Mouse (Mus musculus) cerebellum, postnatal 25 days (tissue): Measurements from ENCODE around the gene Padi4.

Experiments used
- DNase-seq, 2 experiments: peaks; one replicate each; pipeline ENCODE4 v3.0.0; 2021; ENCODE audit warnings: mixed read lengths in 2 of 2

Padi4 gene

GRCm38 (mm10) chr4:140731654-140732053, 42.4 kb downstream of the Padi4 start:
- no peak for DNase-seq

- DNase-seq: no peak
These were observed 47.1 kb downstream of the Padi4 start for GRCm38 (mm10) chr4:140726907-140727306.

- DNase-seq: no peak
These were observed 49.3 kb downstream of the Padi4 start for GRCm38 (mm10) chr4:140724739-140725138.

DNA sequence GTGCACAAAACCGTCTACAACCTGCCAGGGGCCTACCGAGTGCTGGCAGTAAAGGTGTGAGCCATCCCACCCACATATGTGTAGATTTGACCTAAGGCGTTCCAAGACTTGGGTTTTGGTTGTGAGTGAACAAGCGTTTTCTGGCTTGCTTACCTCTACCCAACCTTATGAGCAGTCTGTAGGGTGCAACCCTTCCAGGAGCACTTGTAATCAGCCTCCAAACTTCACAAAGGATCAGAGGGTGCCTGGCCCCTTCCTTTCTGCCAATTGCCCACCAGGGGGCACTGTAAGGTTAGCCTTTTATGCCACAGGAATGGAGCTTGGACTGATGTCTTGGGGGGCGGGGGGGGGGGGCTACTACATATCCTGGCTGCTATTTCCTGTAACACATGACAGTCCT, 50.2 kb downstream of the Padi4 start:
- DNase-seq: peak in 1 of 2 experiments; percentile 57

GRCm38 (mm10) chr4:140723192-140723591, 50.8 kb downstream of the Padi4 start:
- DNase-seq: no peak

DNA sequence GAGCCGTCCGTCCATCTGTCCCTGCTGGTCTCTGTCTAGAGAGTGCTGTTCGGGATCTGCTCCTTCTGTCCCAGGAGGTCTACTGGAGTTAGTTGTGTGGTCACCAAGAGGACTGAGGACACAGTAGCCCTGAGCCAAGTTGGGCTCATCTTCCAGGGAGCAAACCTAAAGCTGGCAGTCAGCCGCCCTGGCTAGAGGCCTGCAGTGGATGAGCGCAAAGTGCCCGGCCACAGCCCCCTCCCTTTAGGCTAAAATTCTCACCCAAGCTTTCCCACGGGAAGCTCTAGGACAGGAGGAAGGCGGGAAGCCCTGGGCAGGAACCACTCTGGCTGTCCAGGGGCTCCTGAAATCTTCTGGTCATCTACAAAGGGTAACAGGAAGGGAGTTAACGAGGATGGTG, 51.3 kb downstream of the Padi4 start:
- DNase-seq: no peak

- no peak for DNase-seq
These were observed 52.0 kb downstream of the Padi4 start for GRCm38 (mm10) chr4:140721968-140722490.

DNA sequence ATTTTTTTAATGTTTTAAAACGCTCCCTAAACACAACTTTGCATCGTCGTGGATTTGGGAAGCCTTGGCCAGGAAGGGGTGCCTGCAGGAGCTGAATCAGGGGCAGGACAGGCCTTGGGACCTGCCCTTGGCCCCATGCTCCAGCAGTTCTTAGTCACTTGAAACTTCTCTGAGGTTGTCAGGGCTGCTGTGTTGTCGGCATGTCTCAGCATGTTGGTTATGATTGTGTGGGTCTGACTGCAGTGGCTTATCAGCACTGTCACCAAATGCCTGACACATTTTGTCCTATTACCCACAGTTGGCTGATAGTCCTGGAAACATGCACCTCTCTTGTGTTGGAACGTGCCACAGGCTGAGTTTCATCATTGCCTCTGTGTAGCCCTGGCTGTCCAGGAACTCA, 53.9 kb downstream of the Padi4 start:
- no peak for DNase-seq

DNA sequence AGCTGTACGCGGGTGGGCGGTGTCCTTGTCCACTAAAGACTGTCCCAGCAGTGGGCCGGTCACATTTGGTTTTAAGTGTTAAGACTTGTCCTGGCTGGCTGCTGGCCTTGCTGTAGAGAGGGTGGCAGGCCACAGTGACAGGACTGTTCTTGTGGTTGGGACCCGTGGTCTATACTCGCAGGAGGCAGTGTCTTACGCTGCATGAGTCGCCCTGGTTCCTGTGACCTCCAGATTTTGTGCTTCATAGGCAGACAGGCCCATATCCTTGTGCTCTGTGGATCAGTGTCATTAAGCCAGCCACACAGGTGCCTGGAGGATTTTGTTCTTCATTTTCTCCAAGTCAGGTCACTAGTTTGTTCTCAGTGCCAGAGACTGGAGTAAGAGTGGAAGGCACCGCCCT, 55.6 kb downstream of the Padi4 start:
- no peak for DNase-seq

- no peak for DNase-seq
These were observed 57.0 kb downstream of the Padi4 start for GRCm38 (mm10) chr4:140716994-140717393.

DNA sequence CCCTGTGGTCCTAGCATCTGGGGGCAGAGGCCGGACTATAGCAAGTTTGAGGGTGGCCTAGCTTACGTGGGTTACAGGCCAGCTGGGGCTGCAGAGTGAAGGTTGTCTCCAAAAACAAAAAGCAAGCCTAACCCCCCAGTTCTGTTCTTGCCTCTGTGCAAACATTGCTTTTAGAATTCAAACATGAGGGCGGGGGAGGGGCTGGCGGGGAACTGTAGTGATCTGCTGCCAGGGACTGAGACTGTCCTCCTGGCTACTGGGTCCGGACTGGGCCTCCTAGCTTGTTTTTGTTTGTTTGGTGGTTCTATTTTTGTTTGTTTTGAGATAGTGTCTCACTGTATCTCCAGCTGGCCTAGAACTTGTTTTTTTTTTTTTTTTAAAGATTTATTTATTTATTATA, 59.5 kb downstream of the Padi4 start:
- DNase-seq: no peak

- DNase-seq: peak; percentile 98
These were observed 60.3 kb downstream of the Padi4 start for GRCm38 (mm10) chr4:140713480-140714365.

DNA sequence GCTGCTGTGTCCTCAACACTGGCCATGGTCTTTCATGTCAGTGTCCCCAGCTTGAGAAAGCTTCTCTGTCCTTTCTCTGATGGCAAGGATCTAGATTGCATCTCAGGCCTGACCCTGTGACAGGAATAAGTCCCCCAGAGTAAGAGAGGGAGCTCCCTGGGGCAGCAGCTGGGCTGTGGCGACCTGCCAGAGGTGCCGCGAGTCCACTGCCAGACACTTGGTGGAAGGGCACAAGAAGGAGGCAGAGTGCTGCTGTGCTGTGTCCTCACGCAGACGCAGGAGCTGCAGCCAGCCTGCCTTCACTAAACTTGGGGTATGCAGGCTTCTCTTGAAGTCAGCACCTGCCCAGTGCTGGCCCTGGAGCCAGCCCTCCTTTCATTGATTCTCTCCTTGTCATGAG, 62.7 kb downstream of the Padi4 start:
- no peak for DNase-seq

DNA sequence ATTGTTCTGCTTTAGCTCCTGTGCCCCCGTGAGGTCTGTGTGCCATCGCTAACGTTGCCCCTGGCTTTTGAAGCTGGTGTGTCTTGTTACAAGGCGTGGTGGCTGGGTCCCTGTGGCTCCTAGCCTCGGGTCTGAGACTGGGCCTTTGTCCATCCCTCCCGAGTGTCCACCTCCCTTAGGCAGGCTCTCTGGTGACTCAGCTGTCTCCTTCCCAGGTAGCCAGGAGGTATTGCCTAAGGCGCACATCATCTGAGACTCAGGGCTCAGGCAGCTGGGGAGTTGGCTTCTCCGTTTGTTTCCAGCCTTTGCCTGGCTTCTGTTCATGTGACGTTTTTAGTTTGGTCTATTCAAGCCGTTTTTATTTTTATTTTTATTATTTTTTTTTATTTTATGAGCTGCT, 63.3 kb downstream of the Padi4 start:
- no peak for DNase-seq

GRCm38 (mm10) chr4:140709617-140710016, 64.4 kb downstream of the Padi4 start:
- DNase-seq: no peak

DNA sequence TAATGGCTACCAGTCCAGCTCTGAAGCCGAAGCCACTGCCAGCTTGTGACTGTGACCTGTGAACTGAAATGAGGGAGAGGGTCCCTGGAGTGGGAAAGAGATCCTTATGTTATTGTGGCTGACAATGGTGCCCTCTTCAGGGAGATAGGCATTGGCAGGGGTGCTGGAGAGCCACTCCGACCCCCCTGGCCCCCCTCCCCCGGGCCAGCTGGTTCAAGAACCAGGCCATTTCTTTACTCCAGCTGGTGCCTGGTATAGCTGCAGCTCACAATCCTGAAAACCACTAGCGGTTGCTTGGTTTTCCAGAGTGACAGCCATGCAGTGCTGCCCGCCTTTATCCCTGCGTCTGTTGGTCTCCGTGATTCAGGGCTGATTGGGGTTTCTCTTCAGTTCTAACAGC, 64.9 kb downstream of the Padi4 start:
- DNase-seq: no peak

- DNase-seq: no peak
These were observed 65.6 kb downstream of the Padi4 start for GRCm38 (mm10) chr4:140708297-140708927.

GRCm38 (mm10) chr4:140707615-140708014, 66.4 kb downstream of the Padi4 start:
- no peak for DNase-seq

DNA sequence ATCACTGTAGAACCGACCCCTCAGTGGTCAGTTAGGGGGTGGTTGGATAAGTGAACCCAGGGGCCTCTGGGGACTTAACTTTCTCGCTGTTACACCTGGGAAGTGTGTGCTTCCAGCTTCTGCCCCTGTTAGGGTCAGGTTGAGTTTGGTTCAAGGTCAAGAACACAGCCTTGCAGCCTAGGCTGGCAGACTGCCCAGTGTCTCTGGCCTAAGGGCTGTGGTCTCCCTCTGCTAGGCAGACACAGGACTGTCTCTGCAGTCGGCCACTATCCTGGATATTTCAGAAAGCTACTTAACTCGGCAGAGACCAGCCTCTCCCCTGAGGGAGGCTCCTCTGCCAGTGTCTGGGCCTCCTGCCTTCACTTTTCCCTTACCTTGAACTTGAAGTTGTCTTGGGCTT, 69.9 kb downstream of the Padi4 start:
- no peak for DNase-seq

- DNase-seq: no peak
These were observed 70.4 kb downstream of the Padi4 start for GRCm38 (mm10) chr4:140703636-140704035.

DNA sequence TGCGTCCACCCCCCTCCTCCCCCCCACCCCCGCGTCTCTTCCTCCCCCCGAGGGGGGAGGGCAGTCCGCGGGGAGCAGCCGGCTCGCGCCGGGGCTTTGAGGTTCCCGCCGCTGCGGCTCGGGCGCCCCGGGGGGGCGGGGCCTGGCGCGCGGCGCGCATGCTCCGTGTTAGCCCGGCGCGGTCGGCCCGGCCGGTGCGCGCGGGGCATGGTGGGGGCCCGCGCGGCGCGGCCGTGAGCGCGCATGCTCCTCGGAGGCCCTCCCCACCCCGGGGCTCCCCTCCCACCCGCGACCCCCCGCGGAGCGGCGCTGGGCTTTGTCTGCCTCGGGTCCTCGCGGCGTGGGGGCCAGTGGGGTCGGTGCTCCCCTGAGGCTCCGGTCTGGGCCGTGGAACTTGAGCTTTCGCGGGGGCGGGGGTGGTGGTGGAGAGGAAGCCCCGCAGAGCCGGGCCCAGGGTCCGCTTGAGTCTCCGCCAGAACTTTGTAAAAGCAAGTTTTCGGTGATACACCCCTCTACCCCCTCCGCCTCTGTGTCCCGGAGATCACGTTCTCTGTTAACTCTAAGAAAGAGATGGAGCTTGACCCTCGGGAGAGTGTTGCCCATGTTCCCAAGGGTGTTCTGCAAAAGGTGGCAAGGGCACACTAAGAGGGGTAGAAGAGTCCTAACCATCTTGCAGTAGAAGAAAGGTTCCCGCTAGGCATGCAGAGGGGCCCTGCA, 71.3 kb downstream of the Padi4 start:
- DNase-seq: peak; percentile 86 to 93

DNA sequence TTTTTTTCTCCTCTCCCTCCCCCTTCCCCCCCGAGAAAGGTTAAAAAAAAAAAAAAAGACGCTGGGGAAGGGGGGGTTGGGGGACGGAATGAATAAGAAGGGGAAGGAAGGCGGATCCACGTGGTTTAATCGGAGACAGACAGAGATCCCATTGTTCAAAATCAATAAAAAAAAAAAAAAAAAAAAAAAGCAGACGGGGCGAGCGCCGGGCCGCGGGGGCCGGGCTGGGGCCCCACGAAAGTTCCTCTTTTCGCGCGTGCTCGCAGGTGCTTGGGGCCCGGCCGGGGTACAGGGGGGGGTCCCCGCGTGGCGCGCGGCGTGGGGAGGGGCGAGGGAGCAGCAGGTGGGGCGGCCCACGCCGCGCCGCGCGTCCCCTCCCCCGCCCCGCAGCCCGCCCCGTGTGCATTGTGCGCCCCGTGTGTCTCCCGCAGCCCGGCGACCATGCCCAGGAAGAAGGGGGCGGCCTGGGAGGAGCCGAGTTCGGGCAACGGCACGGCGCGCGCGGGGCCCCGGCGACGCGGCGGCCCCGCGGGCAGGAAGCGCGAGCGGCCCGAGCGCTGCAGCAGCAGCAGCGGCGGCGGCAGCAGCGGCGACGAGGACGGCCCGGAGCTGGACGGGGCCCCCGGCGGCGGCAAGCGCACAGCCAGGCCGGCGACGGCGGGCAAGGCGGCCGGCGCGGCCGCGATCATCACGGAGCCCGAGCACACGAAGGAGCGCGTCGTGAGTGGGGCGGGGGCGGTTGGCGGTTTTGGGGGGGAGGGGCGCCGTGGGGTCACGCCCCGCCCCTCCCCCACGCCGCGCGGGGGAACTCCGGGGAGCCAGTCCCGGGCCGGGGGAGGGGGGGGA, 72.1 kb downstream of the Padi4 start:
- peak; percentile 44 to 45 for DNase-seq
